Mouse (Mus musculus): ENCODE measurements around the gene Otub1.

- TF ChIP-seq CTCF (IDR thresholded peaks at IDR 0.05; ENCODE audit: extremely low read depth, insufficient read depth, low read length) = no peak
- TF ChIP-seq POLR2A (IDR thresholded peaks at IDR 0.05; ENCODE audit: extremely low read depth, insufficient read depth, low read length) = no peak
Observed at GRCm38 (mm10) chr19:7181496-7181895, 24.6 kb downstream of the Otub1 start.
